Mouse (Mus musculus): ENCODE data around the gene Ccdc141.
A peak's percentile ranks its signal among the peaks of the same experiment; 100 is the strongest.
"Not testable (repeated sequence)": the region's sequence is repeated elsewhere in the genome, so short reads cannot be mapped to it uniquely, and the experiment has no call there.

Gene Ccdc141

GRCm38 (mm10) chr2:77065294-77065693 lies 105.1 kb downstream of the Ccdc141 start:
- peak in 1 of 2 experiments; percentile 15 for DNase-seq (ENCODE audit: low spot score in 2 of 2)

GRCm38 (mm10) chr2:77061871-77062270 lies 108.6 kb downstream of the Ccdc141 start:
- peak in 1 of 2 experiments; percentile 62 for DNase-seq (ENCODE audit: low spot score in 2 of 2)

- no peak for DNase-seq (ENCODE audit: low spot score in 2 of 2)
Measured at GRCm38 (mm10) chr2:77059596-77059995, 110.8 kb downstream of the Ccdc141 start.

GRCm38 (mm10) chr2:77056367-77056766 lies 114.1 kb downstream of the Ccdc141 start:
- DNase-seq (ENCODE audit: low spot score in 2 of 2): peak in 1 of 2 experiments; percentile 25

- no peak for DNase-seq (ENCODE audit: low spot score in 2 of 2)
Measured at GRCm38 (mm10) chr2:77042912-77043311, 127.5 kb downstream of the Ccdc141 start.

- DNase-seq (ENCODE audit: low spot score in 2 of 2): no peak
Measured at GRCm38 (mm10) chr2:77039683-77040082, 130.8 kb downstream of the Ccdc141 start.

- no peak for DNase-seq (ENCODE audit: low spot score in 2 of 2)
Measured at GRCm38 (mm10) chr2:77039281-77039680, 131.2 kb downstream of the Ccdc141 start.

GRCm38 (mm10) chr2:77037211-77037610 lies 133.2 kb downstream of the Ccdc141 start:
- DNase-seq (ENCODE audit: low spot score in 2 of 2): no peak

- DNase-seq (ENCODE audit: low spot score in 2 of 2): peak in 1 of 2 experiments; percentile 22
Measured at GRCm38 (mm10) chr2:77034112-77034511, 136.3 kb downstream of the Ccdc141 start.

- no peak for DNase-seq (ENCODE audit: low spot score in 2 of 2)
Measured at GRCm38 (mm10) chr2:77033322-77034060, 136.9 kb downstream of the Ccdc141 start.

- DNase-seq (ENCODE audit: low spot score in 2 of 2): no peak
Measured at GRCm38 (mm10) chr2:77020649-77021048, 149.8 kb downstream of the Ccdc141 start.

GRCm38 (mm10) chr2:77017735-77018134 lies 152.7 kb downstream of the Ccdc141 start:
- no peak for DNase-seq (ENCODE audit: low spot score in 2 of 2)

- not testable (repeated sequence) for DNase-seq (ENCODE audit: low spot score in 2 of 2)
Measured at GRCm38 (mm10) chr2:77013449-77013848, 157.0 kb downstream of the Ccdc141 start.

- no peak for DNase-seq (ENCODE audit: low spot score in 2 of 2)
Measured at GRCm38 (mm10) chr2:77011981-77012380, 158.5 kb downstream of the Ccdc141 start.

GRCm38 (mm10) chr2:77007015-77007414 lies 163.4 kb downstream of the Ccdc141 start:
- no peak for DNase-seq (ENCODE audit: low spot score in 2 of 2)

- DNase-seq (ENCODE audit: low spot score in 2 of 2): no peak
Measured at GRCm38 (mm10) chr2:77003148-77003547, 167.3 kb downstream of the Ccdc141 start.

GRCm38 (mm10) chr2:76998351-76998750 lies 172.1 kb downstream of the Ccdc141 start:
- DNase-seq (ENCODE audit: low spot score in 2 of 2): no peak

GRCm38 (mm10) chr2:76992493-76993201 lies 177.8 kb downstream of the Ccdc141 start:
- peak in 1 of 2 experiments; percentile 61 for DNase-seq (ENCODE audit: low spot score in 2 of 2)

- DNase-seq (ENCODE audit: low spot score in 2 of 2): no peak
Measured at GRCm38 (mm10) chr2:76987317-76987716, 183.1 kb downstream of the Ccdc141 start.

GRCm38 (mm10) chr2:76984384-76984783 lies 186.1 kb downstream of the Ccdc141 start:
- DNase-seq (ENCODE audit: low spot score in 2 of 2): no peak

- no peak for DNase-seq (ENCODE audit: low spot score in 2 of 2)
Measured at GRCm38 (mm10) chr2:76983601-76984000, 186.8 kb downstream of the Ccdc141 start.

GRCm38 (mm10) chr2:76982391-76983145 lies 187.9 kb downstream of the Ccdc141 start, which contains the start of gene Ttn:
TSS of gene Ttn (minus strand) at chr2:76982547.
- no peak for DNase-seq (ENCODE audit: low spot score in 2 of 2)

Data from left cerebral cortex, adult 9 months (tissue).